Mouse (Mus musculus) embryonic stem cell, embryonic (primary cell): ENCODE results near the gene Serpina16.

Source experiments
- CTCF ChIA-PET, 4 experiments: fragments of 300-600 bp in 2 of 4; fragments of 350-600 bp in 2 of 4; sonication (Branson Sonifier 250); formaldehyde crosslinking; loops; one replicate each; lab custom pipeline; 2022; ENCODE audit warnings: inconsistent platforms in 2 of 4; lab: Charles Lee
- POLR2A ChIA-PET, 4 experiments: fragments of 300-600 bp in 2 of 4; fragments of 350-600 bp in 2 of 4; sonication (Branson Sonifier 250); formaldehyde crosslinking; loops; one replicate each; lab custom pipeline; 2022; ENCODE audit warnings: antibody characterized with exemption in 4 of 4, inconsistent platforms in 1 of 4; lab: Charles Lee

Serpina16 gene

GRCm38 (mm10) chr12:103660076-103660475 lies 15.9 kb downstream of the Serpina16 start:
- ChIA-PET POLR2A (no interaction called here), CTCF (no interaction called here)

DNA sequence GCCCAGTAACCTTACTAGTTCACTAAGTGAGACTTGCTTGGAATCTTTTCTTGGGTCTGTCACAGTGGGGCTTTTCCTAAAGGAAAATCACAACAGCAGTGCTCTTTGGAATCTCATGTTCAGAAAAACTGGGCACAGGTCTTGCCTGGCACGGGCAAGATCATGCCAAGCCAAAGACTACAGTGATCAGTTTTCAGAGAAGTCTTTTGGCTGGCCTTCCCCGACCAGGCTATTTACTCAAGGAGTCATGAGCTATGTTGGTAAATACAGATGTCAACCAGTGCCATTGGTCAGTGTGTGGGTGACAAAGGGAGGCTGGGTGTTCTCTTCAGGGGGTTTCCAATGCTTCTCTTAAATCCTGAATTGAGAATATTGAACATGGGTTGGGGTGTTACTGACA lies 16.8 kb downstream of the Serpina16 start:
- ChIA-PET POLR2A (no interaction called here), CTCF (no interaction called here)

DNA sequence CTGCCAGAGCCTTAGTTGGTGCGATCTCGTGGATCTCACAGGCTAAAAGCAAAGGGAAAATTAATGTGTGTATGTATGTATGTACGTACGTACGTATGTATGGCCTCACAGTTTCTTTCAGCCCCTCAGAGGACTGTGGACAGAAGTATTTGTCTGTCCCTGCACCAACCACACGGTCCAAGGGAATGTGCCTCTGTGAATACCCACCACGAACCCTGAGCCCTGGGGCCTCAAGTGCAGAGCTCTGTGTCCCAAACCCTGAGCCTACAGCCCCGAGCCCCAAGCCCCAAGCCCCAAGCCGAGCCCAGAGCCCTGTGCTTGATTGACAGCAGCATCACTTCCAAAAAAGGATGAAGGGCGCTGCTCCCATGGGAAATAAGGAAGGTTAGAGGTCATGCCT lies 17.9 kb downstream of the Serpina16 start:
- ChIA-PET CTCF (no interaction called here), POLR2A (no interaction called here)

GRCm38 (mm10) chr12:103656848-103657626 lies 18.9 kb downstream of the Serpina16 start, which contains the start of gene Serpina6:
TSS of gene Serpina6 (minus strand) at chr12:103657212.
- CTCF ChIA-PET: no interaction called here
- POLR2A ChIA-PET: no interaction called here

DNA sequence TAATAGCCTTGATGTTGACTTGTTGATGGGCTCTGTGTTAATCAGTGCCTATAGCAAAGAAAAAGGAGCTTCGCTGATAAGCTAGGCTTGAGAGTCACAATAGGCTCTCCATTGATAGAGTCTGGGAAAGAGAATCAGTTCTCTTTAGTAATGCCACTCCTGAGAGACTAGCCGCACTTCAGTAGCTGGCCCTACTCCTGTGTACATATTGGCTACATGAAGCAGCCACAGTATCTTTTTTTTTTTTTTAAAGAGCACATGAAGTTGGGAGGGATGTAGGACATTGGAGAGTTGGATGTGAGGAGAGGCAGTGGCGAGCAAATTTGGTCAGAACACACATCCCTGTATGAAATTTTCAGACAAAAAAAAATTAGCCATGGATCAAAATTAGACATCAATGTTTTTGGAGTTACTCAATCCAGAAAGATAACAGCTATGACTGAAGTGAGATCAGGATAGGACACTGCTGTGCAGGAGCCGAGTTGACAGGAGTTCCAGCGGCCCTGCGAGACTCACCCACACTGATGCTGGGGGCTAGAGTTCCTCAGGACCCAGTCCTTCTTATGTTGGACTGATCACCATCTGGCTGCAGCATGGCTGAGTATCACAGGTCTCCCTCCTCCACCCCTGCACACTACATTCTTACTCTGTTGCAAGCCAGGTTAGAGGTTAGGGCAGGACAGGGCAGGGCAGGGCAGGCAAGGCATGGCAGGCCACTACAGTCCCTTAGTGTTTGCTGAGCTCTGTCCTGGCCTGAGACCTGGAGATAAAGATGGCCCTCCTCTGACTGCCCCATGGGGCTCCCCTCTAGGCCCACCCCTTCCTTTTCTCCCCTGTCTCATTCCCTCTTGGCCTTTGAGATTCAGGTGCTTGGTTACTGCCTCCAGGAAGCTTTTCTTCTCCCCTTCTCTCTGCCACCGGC lies 20.6 kb downstream of the Serpina16 start:
- ChIA-PET POLR2A (interaction anchor here in 1 of 4 experiments (0.7 kb wide), 1 partner anchor 160 kb away, joined by 3 read pairs; no protein-coding TSS in a partner anchor), CTCF (interaction anchor here in 1 of 4 experiments (0.5 kb wide), 1 partner anchor 1926 kb away, joined by 3 read pairs; no protein-coding TSS in a partner anchor)

DNA sequence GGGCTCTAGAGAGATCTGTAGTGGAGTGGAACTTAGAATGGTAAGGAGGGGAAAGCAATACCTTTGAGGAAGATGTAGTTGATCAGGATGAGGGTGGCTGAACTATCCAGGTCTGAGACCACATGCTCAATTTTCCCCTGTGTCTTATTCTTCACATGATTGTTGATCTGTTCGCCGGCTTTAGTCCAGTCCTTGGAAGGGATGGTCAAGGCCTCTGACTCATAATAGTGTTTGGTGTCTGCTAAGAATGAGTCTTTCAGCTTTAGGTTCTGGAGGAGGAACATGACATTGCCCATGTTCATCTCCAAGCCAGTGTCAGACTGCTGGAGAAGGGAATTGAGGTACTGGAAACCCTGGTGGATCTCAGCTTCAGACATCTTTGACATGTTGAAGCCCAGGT lies 22.1 kb downstream of the Serpina16 start:
- ChIA-PET POLR2A (no interaction called here), CTCF (no interaction called here)

DNA sequence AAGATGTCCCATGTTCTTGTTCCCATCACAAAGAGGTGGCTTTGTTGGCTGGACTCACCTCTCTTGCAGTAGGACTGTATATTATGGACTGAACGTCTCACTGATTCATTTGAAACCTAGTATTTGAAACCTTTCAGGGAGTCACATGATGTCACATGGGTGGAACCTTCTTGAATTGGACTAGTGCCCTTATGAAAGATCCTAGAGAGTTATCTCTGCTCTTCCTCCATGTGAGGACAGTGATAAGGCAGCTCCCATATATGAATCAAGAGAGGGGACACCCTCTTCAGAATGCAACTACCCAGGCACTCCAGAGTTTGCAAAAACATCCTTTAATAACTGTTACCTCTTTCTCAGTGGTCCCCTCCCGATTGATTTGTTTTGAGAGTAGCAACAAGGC lies 29.6 kb downstream of the Serpina16 start:
- ChIA-PET CTCF (no interaction called here), POLR2A (no interaction called here)

DNA sequence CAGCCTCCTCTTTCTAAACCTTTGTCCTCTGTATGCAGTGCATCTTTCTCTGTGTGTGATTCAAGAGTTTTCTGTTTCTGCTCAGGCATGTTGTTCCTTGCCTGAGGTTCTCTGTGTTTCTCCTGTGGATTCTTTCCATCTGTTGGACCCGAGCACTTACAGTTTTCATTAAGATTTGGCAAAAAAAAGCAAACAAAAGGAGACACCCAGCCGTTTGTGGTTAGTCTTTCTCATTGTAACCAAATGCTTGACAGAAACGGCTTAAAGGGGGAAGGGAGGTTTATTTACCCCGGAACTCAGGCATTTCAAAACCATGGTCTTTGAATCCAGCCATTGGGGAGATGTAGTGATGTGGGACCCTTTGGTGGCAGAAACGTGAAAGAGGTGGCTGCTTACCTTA lies 31.3 kb downstream of the Serpina16 start:
- ChIA-PET CTCF (no interaction called here), POLR2A (no interaction called here)

- ChIA-PET POLR2A (no interaction called here), CTCF (interaction anchor here in 2 of 4 experiments (0.6 to 1.0 kb wide), 2 partner anchors 15 to 126 kb away, joined by 3 read pairs; no protein-coding TSS in a partner anchor)
Observed at GRCm38 (mm10) chr12:103643818-103644217, 32.1 kb downstream of the Serpina16 start.

- CTCF ChIA-PET: interaction anchor here in 2 of 4 experiments (0.6 to 1.0 kb wide), 2 partner anchors 15 to 126 kb away, joined by 3 read pairs; no protein-coding TSS in a partner anchor
Observed at GRCm38 (mm10) chr12:103643336-103643735, 32.6 kb downstream of the Serpina16 start.

GRCm38 (mm10) chr12:103635846-103636245 lies 40.1 kb downstream of the Serpina16 start:
- ChIA-PET CTCF (interaction anchor here in 1 of 4 experiments (0.6 kb wide), 1 partner anchor 107 kb away, joined by 3 read pairs; no protein-coding TSS in a partner anchor), POLR2A (no interaction called here)

More at GRCm38 (mm10) chr12:103643336-103643735, 32.6 kb downstream of the Serpina16 start:
- POLR2A ChIA-PET: no interaction called here

- POLR2A ChIA-PET: no interaction called here
- CTCF ChIA-PET: no interaction called here
Observed at GRCm38 (mm10) chr12:103634430-103634829, 41.5 kb downstream of the Serpina16 start.

DNA sequence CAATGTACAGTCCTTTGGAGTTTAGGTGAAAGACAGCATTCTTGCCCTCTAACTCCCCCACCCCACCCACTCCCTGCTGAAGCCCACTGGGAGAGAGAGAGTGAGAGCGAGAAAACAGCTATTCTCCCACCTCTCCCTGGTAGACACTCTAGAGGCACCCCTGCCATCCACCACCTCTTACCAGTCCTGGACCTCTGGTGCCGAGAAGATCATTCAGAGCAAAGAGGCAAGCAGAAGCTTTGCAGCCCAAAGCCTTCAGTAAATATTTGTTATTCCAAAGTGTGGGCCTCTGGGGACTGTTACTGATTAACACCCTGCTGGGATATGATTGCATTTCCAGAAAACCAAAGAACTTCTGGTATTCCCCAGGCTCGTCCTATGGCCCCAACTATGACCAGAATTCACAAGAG lies 44.7 kb downstream of the Serpina16 start, which contains the start of gene Serpina10:
Gene Serpina10, minus strand, starts transcription at position 242 of the 410 bp plus-strand sequence.
- ChIA-PET CTCF (no interaction called here), POLR2A (no interaction called here)
